Mouse (Mus musculus) hindlimb bud, embryonic 11.5 days (tissue): ENCODE measurements around the gene Stk17b.
A peak's percentile ranks its signal among the peaks of the same experiment; 100 is the strongest.

Experiments used
- DNase-seq: peaks from one replicate; pipeline ENCODE4 v3.0.0-alpha.2; 2012; ENCODE audit warnings: low read depth, low spot score; ENCODE audit errors: extremely low spot score

Stk17b gene

GRCm38 (mm10) chr1:53784721-53785418 is at the start of gene Stk17b:
Stk17b (minus strand) TSS chr1:53785224.
- peak; percentile 47 for DNase-seq

- no peak for DNase-seq
Observed at GRCm38 (mm10) chr1:53830286-53830685, 45.3 kb upstream of the Stk17b start.

- no peak for DNase-seq
Observed at GRCm38 (mm10) chr1:53829089-53829488, 44.1 kb upstream of the Stk17b start.

GRCm38 (mm10) chr1:53824446-53825337 is 39.7 kb upstream of the Stk17b start:
- no peak for DNase-seq

- peak; percentile 66 for DNase-seq
Observed at GRCm38 (mm10) chr1:53823687-53824445, 38.8 kb upstream of the Stk17b start.

GRCm38 (mm10) chr1:53821983-53822382 is 37.0 kb upstream of the Stk17b start:
- no peak for DNase-seq

GRCm38 (mm10) chr1:53820041-53820632 is 35.1 kb upstream of the Stk17b start:
- no peak for DNase-seq

GRCm38 (mm10) chr1:53818072-53818862 is 33.2 kb upstream of the Stk17b start:
- DNase-seq = no peak

GRCm38 (mm10) chr1:53816353-53816752 is 31.3 kb upstream of the Stk17b start:
- DNase-seq = no peak

GRCm38 (mm10) chr1:53814077-53814705 is 29.2 kb upstream of the Stk17b start:
- no peak for DNase-seq

- no peak for DNase-seq
Observed at GRCm38 (mm10) chr1:53811919-53812318, 26.9 kb upstream of the Stk17b start.

GRCm38 (mm10) chr1:53808229-53808628 is 23.2 kb upstream of the Stk17b start:
- DNase-seq = no peak

GRCm38 (mm10) chr1:53797811-53798210 is 12.8 kb upstream of the Stk17b start:
- DNase-seq = no peak

GRCm38 (mm10) chr1:53797074-53797473 is 12.1 kb upstream of the Stk17b start:
- no peak for DNase-seq

- DNase-seq = no peak
Observed at GRCm38 (mm10) chr1:53796271-53796670, 11.2 kb upstream of the Stk17b start.

GRCm38 (mm10) chr1:53795591-53795990 is 10.6 kb upstream of the Stk17b start:
- no peak for DNase-seq

- DNase-seq = no peak
Observed at GRCm38 (mm10) chr1:53795081-53795480, 10.1 kb upstream of the Stk17b start.

GRCm38 (mm10) chr1:53794279-53794678 is 9.3 kb upstream of the Stk17b start:
- no peak for DNase-seq

GRCm38 (mm10) chr1:53791343-53791742 is 6.3 kb upstream of the Stk17b start:
- DNase-seq = no peak

- DNase-seq = no peak
Observed at GRCm38 (mm10) chr1:53784291-53784720, 718 bp downstream of the Stk17b start.
